Mouse (Mus musculus) cortical plate, adult 2 months (tissue): ENCODE results near the gene Obsl1. TPM values are rescaled to one million over a fixed set of nuclear protein-coding genes. Genes with fewer than 3 reads are reported as not detected.
A peak's percentile ranks its signal among the peaks of the same experiment; 100 is the strongest.

ENCODE experiments used
- H3K27ac ChIP-seq: fragments of 200-500 bp; 2 replicates; pipeline ENCODE4 v1.5.1; 2012; ENCODE audit warnings: low read length, control low read depth, inconsistent platforms; ENCODE audit not compliant: insufficient read depth
- H3K4me1 ChIP-seq: fragments of 200-500 bp; 2 replicates; pipeline ENCODE4 v1.6.1; 2011; ENCODE audit warnings: low read length; ENCODE audit not compliant: control insufficient read depth, insufficient read depth
- H3K4me3 ChIP-seq: fragments of 200-500 bp; 2 replicates; pipeline ENCODE4 v1.5.1; 2011; ENCODE audit warnings: mild to moderate bottlenecking, low read length, control low read depth; ENCODE audit not compliant: insufficient read depth
- CTCF ChIP-seq: fragments of 200-500 bp; IDR thresholded peaks from 2 replicates; pipeline ENCODE4 v1.5.1; 2011; ENCODE audit warnings: mild to moderate bottlenecking, control low read depth, low read length; ENCODE audit not compliant: insufficient read depth; ENCODE audit errors: extremely low read depth
- POLR2A ChIP-seq: fragments of 200-500 bp; IDR thresholded peaks from 2 replicates; pipeline ENCODE4 v1.6.1; 2011; ENCODE audit warnings: mild to moderate bottlenecking, low read length, control low read depth; ENCODE audit not compliant: insufficient read depth; ENCODE audit errors: extremely low read depth
- polyA plus RNA-seq: library from polyadenylated mRNA; depleted of rRNA; stranded (reverse); fragments of >200 nt; gene quantifications from 2 replicates; pipeline ENCODE4 v1.2.3, GENCODE M21; 2012

The Obsl1 gene
- polyA plus RNA-seq, 1 experiment, result 32.9 TPM

GRCm38 (mm10) chr1:75477264-75477965, 28.8 kb downstream of the Obsl1 start:
- Histone ChIP-seq H3K4me3 (peak overlapping the region; percentile 98; the same call in 1 of the 2 replicates), H3K4me1 (no peaks in the 10 kb centered on the region), H3K27ac (no peak overlapping the region)
- TF ChIP-seq POLR2A (no peak), CTCF (peak; percentile 47)

DNA sequence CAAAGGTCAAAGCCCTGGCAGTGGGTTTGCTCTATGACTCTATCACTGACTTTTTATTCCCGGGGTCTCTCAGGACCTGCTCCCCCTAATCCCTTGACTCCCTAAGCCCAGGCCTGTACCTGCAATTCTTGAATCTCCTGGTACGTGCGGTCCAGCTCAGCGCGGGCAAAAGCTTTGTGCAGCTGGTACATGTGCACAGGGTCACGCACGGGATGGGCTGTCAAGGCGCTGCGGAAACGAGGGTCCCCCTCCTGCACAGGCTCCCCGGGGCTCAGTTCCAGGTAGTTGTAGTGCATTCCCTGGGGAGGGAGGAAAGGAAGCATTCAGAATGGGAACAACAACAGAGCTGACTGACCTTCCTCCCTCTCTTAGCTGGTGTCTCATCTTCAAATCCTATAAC, 29.8 kb downstream of the Obsl1 start:
- Histone ChIP-seq H3K4me1 (no peaks in the 10 kb centered on the region), H3K4me3 (no peak overlapping the region), H3K27ac (no peak overlapping the region)
- TF ChIP-seq POLR2A, result no peak
- no peak for TF ChIP-seq CTCF

DNA sequence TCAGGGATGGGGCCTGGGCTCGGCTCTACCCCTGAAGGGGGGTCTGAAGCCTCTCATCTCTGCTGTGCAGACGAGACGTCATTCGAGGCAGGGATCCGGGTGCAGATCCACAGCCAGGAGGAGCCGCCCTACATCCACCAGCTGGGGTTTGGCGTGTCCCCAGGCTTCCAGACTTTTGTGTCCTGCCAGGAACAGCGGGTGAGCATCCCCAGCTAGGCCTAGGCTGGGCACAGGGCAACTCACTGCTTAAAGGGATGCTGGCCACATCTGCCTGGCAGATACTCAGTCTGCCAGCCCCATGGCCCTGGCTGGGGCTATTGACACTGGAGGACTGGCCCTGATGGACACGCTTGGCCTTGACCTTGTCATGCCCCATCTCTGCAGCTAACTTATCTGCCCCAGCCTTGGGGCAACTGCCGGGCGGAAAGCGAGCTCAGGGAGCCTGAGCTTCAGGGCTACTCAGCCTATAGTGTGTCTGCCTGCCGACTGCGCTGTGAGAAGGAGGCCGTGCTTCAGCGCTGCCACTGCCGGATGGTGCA, 36.9 kb downstream of the Obsl1 start:
- no peak for TF ChIP-seq POLR2A
- TF ChIP-seq CTCF, result no peak
- Histone ChIP-seq H3K27ac (no peak overlapping the region), H3K4me3 (no peak overlapping the region), H3K4me1 (no peaks in the 10 kb centered on the region)

DNA sequence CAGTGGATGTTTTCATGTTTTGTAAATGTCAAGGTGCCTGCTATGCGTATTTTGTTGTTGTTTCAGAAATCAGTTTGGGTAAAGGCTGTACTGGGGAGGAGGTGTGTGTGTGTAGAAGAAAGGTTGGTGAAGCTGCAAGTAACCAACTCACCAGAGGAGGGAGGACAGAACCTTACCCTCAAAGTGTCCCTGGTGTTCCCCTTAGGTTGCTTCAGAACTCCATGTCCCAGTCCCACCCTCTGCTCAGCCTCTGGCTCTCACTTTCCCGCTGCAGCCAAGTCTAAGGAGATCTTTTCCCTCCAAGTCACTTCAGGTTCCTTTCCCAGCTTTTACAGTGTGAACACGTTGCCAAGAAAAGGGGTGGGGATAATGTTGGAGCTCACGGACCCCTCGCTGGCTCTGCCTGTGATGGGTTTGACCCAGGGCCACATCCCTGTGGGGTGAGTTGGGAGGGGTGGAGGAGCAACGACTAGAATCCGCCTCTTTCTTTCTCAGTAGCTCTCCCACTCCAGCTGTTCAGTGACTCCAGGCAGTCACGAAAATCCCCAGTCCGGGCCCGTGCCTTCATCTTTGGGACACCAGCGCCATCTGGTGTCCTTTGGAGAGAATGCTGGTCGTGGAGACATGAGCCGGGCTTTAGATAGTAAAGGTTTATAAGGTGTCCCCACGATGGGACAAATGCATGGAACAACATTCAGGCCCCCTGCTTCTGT, 38.9 kb downstream of the Obsl1 start:
- TF ChIP-seq CTCF (peak; percentile 86), POLR2A (no peak)
- Histone ChIP-seq H3K4me1 (no peaks in the 10 kb centered on the region), H3K27ac (no peak overlapping the region)

DNA sequence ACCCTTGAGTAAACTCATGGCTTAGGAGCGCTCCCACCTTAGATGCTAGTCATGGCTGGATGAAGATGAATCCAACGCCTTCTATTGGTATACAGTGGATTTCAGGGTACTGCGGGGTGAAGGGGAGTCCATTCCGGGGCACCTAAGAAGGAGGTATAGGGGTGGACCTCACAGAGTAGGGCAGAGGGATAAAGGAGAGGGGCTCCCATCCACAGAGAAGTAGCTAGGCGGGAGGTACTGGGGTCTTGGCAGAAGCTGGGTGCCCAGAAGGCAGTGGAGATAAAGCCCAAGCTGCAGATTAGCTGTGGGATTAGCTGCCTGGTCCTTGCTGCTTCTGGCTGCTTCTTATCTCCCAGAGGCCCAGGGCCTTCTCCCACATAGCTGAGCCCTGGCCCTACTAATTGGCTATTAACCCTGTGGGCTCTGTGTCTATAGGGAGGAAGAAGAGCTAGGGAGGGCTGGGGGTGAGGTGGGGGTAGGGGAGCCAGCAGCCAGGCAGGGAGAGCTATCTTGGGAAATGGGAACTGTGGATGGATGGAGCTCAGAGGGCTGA, 42.5 kb downstream of the Obsl1 start:
- TF ChIP-seq CTCF (no peak), POLR2A (no peak)
- Histone ChIP-seq H3K4me1 (no peaks in the 10 kb centered on the region), H3K27ac (no peak overlapping the region), H3K4me3 (no peak overlapping the region)

More for the DNA sequence above, 38.9 kb downstream of the Obsl1 start:
- no peak overlapping the region for H3K4me3 ChIP-seq

DNA sequence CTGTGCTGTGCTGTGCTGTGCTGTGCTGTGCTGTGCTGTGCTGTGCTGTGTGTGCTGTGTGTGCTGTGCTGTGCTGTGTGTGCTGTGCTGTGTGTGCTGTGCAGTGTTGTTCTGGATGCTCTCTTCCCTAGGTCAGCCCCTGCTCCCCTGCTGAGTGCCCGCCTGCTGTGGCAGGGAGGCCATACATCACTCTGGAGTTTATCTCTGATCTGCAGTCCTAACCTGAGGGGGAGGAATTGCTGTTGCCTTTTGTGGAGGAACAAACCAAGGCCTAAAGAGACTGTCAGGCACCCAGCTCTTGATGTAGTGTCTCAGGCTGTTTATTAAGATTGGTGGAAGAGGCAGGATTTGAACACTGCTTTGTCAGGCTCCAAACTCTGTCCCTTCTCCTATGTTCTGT, 43.6 kb downstream of the Obsl1 start:
- TF ChIP-seq POLR2A (no peak), CTCF (no peak)
- Histone ChIP-seq H3K4me1 (no peaks in the 10 kb centered on the region), H3K27ac (no peak overlapping the region)

GRCm38 (mm10) chr1:75460297-75460696, 46.0 kb downstream of the Obsl1 start:
- H3K27ac ChIP-seq, result no peak overlapping the region
- H3K4me1 ChIP-seq, result no peaks in the 10 kb centered on the region
- TF ChIP-seq POLR2A, result no peak
- TF ChIP-seq CTCF, result no peak
- H3K4me3 ChIP-seq, result no peak overlapping the region

More for the DNA sequence above, 43.6 kb downstream of the Obsl1 start:
- H3K4me3 ChIP-seq, result no peak overlapping the region

DNA sequence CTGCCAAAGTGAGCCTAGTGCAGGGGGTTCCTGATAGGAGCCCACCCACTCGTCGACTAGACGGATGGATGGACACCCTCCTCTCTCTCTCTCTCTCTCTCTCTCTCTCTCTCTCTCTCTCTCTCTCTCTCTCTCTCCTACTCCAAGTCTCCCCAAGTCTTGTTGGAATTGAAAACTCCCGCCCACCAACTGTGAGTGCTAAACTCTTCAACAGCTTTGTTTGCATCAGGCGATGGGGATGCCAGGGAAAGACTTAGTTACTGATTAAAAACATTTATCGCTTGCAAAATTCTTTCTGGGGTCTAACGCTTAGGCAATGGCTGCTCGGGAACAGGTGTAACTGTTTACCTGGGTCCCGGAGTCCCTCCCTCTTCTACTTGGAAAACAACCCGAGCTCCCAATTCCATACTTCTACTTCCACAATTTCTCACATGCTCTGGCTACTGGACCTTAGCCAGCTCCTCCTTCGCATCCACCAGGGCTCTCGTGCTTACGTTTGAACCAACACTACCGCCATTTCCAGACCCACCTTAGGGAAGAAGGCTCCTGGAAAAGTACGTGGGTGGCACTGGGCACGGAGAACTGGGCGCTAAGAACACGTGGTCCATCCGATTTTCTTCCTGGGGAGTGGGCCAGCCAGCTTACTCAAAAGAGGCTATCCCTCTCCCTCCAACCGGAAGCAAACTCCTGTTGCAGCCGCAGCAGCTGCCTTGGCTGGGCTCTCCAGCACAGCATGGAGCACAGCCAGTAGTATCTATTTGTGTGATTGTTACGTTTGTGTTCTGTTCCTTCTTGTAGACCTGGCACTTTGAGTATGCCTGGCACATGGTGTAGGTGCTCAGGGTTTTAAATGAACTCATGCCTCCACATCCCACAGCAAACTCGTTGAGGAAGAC, 47.2 kb downstream of the Obsl1 start:
- Histone ChIP-seq H3K27ac (no peak overlapping the region), H3K4me1 (no peaks in the 10 kb centered on the region), H3K4me3 (peak overlapping the region; percentile 14; the same call in 1 of the 2 replicates)
- TF ChIP-seq CTCF (no peak), POLR2A (no peak)

DNA sequence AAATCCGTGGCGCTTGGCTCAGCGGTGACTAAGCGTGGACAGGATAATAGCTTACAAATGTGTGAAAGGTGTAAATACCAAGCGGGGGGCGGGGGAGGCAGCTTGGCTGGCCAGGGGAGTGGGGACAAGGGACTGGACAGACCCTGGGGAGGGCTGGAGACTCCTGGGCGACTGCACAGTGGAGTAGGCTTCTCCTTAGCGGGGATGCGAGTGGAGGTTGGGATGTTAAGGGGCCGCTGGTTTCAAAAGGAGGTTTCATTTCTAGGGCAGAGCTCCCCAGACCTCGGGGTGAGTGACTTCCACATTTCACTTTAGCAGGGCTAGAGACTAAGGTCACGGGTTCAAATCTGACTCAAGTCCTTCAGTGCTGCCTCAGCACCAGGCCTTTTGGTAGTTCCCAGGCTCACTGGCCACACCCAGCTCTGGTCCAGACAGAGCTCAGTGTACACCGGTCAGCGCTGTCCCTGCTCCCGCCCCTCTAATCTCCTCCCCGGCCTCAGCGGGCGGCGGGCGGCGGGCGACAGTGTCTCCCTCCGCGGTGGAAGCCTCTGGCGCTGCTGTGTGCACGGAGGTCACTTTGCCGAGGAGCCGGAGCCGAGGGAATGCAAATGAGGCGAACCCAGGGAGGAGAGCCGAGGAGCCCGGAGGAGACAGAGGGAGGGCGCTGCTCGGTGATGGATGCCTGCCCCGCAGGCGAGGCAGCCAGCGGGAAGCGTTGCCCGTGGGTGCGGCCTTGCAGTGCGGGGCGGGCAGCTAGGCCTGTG, 48.0 kb downstream of the Obsl1 start:
- H3K4me3 ChIP-seq, result peak overlapping the region; percentile 14; the same call in 1 of the 2 replicates
- TF ChIP-seq CTCF, result no peak
- no peak for TF ChIP-seq POLR2A
- H3K4me1 ChIP-seq, result no peaks in the 10 kb centered on the region
- no peak overlapping the region for H3K27ac ChIP-seq
